Mouse (Mus musculus): ENCODE measurements at regions not wholly inside any gene's neighbourhood (a gene's known extent, or its start where the extent isn't known, plus 50 kb on each side); places are given as distances from the start of the nearest gene placed in this dataset.
"Not testable (repeated sequence)": the region's sequence is repeated elsewhere in the genome, so short reads cannot be mapped to it uniquely, and the experiment has no call there.

DNA sequence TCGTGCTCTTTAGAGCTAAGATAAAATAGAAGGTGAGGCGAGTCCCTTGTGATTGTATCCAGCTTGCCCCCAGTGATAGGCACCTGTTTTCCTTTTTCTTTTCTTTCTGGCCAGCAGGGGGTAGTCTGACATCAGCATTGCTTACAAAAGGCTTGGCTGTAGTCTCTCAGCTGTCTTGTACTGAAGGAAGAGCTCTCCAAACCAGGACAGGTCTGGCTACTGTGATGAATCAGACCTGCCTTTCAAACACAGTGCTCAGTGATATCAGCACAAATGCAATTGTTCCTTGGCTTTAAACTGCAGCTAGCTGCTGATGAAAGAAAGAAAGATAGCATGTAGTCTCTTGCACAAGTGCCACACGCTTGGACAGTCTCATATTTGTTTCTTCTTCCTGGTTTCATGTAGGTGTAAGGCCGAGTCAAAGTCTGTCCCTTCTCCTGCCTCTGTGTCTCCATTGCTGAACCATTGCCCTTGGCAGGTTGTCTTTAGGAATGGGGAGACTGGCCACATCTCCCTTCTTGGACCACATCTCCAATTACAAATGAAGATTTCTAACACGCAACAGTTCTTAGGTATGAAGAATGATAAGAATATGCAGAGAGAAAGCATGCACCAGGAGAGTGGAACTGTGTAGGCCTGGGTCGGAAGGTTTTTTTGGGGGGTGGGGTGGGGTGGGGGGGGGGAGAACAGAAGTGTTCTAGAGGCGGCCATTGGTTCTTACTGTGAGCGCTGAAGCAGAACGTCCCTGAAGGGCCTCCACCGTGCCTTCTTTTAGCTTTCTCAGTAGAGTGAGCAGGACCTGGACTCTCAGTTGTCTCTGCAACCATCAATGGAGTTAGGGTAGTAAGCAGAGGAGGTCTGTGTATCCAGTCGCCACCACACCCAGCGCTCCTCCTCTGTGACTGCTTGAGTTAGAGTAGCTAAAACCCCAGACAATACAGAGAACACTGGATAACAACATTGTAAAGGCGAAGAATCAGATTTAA, 200.9 kb downstream of the Faxc start:
- peak; percentile 51 for DNase-seq (ENCODE audit: low read depth)

DNA sequence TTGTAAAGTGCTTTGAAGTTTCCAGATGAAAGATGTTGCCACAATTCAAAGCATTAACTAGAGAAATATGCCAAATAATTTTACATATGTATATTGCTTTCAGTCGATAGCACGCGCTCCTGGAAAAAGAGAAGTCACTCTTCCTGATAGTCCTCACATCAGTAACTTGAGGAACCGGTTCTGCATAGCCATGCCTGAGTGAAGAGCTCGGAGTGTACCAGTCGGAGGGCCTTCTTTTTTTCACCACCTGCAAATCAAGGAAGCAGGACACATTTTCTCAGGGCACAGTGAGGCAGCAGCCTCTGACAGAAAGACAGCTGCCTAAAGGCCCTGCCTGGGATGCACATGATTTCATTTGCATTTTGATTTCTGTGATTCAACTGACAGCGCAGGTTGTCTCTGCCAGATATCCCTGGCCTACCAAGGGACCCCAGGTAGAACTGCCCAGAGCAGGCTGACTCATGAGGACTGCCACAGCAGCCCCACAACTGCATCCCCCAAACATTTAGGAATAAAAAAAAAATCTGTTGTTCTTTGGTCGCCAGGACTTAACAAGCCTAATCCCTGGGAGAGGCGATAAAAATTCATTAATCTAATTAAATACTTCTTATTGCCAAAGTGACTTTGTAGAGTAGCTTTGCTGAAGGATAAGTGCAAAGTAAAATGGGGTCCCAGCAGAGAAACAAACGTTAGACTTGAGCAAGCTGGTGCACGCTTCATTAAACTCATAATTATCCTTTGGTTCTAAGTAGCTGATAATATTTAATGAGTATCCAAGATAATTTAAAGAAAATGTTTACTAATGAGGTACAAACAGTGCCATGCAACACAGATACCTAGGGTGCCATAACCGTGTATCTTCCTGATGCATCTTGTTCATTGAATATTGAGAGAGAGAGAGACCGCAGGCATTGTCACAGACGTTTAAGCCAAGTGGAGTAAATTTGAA, 202.7 kb downstream of the Faxc start:
- DNase-seq (ENCODE audit: low read depth), result no peak

DNA sequence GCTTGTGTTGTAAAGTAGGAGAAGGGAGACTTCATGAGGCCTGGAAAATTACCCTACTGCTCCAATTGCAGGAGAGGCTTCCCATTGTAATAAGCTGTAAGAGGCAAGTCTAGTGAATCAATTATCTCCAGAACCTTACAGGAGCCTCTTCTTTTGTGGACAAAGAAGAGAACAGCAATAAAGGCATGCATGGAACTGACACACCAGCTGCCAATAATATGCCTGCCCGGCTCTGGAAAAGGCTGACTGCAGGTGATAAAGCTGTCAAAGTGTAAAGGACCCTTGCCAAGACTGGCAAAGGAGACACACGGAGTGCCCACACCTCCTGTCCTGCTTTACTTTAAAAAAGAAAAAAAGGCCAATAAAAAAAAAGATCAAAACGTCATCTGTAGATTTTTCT, 209.0 kb downstream of the Faxc start:
- DNase-seq (ENCODE audit: low read depth), result no peak

DNA sequence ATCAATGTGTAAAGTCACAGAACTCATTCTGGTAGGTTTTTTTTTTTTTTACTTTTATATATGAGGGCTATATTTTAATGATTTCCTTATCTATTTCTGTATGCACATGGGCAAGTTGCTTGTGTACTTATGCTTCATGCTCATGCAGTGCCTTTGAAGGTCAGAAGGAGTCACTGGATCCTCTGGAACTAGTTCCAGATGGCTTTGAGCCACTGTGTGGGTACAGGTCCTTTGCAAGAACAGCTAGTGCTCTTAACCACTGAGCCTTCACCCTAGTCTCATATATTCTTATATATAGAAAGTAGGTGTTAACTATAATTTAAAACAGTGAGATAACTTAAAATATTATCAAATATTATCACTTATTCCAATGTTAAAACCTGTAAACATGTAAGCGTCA, 212.4 kb downstream of the Faxc start:
- no peak for DNase-seq (ENCODE audit: low read depth)

DNA sequence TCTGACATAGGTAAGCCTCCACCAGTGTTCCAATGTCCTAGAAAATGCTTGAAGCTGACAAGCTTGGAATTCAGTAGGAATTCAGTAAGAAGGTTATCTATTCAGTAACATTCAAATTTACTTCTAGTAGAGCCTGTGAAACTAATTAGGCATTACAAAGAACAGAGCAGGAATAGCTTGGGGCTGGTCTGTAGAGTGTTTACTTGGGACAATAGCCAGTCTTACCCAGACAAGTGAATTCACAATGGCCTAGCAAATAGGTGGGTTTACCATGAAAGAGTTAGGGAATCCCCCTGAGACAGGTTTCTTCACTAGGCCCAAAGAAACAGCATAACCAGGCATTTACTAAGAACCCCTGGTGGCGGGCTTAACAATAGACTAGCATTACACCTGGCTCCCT, 212.5 kb upstream of the Fbxl4 start:
- DNase-seq (ENCODE audit: low read depth), result not testable (repeated sequence)

DNA sequence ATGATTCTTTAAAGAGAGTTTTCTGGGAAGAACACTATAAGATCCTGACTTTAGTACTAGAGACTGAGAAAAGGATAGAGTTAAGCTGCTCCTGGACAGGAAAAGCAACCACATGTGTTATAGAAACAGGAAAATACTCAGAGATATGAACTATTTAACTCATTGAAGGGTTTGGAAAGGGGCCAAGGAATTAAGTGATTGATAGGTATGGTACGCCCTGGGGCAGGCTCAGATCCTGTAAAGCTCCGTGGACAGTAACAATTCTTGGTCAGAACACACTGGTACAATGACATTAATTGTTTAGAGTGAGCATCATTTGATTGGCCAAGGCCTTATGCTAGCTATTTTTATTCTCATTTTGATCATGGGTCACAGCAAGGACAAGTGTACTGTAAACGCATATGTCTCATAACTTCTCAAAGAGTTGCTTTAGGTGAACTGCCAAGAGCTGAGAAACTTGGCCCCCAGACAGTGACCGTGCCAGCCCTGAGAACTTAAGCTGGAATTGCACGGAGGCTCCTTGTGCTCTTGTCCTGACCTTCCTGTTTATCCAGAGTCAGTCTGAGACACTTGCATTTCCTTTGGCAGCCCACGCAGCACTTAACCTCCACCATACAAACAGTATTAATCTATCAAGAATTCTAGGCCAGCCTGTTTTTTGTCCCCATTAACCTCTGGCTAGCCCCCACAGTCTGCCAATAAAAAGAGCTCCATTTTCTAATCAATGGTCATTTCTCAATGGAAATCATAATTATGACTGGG, 210.5 kb upstream of the Fbxl4 start:
- DNase-seq (ENCODE audit: low read depth), result no peak

DNA sequence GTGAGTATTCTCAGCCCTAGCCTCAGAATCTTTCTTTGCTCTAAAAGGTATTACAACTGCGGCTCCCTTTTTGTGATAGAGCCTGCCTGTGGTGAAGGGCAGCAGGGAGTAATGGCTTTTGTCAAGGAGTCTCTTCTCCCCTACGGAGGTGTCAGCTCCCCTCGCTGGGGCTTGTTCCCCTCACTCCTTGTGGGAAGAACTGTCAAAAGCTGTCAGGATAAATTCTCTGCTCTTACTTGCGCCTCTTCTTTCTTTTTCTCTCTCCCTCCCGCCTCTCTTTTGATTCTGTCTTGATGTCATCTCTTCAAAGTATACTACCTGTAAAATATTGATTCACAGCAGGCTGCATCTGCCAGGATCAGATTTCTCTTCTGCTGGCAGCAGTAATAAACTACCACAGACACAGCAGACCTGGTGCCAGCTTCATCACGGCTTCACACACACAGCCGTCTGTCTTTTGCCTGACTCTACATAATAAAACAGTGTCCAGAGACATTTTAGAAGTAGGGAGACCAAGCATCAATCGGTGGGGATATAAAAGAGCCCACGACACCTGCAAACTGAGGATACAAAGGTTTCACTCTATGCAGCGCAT, 205.3 kb upstream of the Fbxl4 start:
- DNase-seq (ENCODE audit: low read depth), result no peak

DNA sequence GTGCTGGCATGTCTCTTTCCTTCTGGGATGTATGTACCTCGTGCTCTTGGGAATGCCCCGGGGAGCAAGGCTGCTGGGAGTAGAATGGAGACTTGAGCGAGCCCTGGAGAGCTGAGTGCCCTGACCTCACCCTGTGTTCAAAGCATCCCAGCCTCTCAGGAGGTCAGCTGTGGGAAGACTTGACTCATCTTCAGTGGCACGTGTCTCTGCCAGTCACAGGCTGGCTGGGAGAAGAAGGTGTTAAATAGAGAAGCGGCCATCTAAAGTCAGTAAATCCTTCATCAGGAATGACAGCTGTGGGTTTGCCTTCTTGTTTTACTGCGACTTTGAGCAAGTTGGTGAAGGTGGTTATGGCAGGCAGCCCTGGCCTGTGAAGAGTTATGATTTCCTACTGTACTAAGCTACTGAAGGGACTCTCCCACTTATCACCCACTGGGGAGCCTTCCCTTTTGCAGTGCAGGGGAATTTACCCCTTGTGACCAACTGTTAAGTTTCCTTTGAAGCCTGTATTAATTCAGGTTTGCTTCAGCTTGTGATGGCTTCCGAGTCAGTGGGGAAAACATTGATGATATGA, 204.3 kb upstream of the Fbxl4 start:
- no peak for DNase-seq (ENCODE audit: low read depth)

DNA sequence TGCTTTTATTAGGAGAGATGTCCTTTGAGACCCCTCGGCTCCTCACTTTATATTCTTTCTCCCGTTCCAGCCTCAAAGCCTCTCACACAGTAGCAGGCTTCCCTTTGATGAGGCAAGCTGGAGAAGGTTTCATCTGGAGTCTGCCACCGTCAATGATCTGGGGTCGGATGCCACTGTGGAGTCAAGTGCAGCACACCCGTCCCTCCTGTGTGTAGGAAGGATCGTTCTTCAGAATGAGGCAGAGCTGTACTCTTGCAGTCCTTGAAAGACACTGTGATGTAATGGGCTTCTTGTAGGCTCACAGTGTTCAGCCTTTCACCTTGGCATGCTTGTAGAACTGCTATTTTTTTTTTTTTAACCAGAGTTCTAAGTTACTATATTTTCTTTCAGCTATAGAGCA, 203.7 kb upstream of the Fbxl4 start:
- no peak for DNase-seq (ENCODE audit: low read depth)

DNA sequence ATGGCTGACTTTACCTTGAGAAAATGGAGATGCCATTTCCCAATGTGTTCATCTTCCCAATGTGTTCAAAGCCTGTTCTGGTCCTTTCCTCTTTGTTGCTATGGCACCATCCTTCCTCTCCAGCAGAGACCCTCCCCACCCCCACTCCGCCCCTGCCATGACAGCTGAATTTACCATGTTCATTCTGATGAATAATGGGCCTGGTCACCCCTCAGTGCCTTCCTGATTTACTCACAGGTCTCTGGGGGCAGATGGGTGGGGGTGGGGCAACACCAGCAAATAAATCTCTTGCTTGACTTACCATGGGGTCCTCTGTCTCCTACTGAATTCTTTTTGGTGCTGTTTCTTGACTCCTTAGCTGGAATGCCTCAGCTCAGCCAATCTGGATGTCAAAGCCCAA, 170.9 kb upstream of the Fbxl4 start:
- no peak for DNase-seq (ENCODE audit: low read depth)

DNA sequence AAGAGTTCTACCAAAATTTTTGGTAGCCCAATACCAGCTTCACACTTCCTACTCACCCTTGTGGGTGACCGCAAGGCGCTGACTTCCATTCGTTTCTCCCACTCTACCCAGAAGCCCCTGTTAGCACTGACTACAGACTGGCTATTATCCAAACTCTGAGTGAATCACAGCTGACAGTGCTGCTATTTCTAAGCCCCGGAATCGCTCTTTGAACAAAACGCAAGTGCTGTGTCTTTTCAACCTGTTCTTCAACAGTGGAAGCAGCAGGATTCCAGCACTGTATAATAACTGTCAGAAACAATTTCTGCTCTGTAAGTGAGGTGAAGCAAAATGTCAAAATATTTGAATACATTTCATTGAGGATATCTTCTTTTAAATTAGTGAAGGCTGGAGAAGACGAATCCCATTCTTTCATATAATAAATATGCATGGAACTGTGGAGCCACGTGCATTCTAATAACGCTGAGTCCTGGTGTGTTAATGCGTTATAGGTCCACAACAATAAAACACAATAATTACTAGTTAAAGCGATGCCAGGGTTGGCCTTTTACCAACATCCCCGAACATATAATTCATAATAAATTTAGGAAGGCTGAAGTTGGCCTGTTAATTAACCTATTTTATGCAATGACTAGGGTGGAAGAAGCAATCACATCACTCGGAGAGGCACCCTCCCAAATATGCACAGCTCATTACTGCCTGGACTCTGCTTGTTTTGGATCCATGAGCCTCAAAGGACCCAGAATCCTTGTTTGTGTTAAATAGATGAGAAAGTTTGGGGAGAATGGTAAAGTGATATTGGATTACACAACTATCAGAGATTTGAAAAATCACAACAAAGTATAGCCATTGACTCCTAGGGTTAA, 169.0 kb upstream of the Fbxl4 start:
- DNase-seq (ENCODE audit: low read depth), result no peak

DNA sequence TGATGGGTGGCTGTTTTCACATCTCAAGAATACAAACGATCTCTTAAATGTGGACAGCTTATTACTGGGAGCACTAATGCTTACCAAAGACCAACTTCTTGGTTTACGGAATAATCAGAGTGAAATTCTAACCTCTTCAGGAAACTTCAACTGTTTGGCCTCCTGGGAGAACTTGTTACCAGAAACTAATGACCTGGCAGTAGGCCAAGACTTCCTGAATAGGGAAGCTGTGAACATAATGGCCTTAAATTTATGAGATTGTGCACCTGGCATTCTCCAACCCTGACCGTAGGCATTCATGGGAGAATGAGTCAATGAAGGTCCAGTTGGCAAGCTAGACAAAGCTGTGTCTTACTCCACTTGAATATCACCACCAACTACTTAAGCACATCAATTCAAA, 160.8 kb upstream of the Fbxl4 start:
- no peak for DNase-seq (ENCODE audit: low read depth)

DNA sequence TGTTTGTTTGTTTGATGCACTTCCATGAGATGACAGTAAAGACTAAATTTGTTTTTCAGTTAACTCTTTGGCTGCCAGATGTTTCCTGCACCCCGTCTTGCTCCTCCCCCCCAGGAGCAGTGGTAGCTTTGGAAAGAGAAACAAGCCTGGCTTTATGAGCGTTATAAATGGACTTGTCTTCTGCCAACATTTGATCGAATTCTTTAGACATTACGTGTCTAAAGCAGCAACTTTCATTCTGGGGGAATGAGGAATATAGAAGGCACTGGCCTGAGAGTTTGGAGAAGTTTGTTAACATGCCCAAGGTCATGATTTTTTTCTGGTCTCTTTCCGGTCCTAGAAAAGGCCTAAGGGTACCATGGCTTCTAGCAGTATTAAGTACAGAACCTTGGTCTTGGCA, 148.8 kb upstream of the Fbxl4 start:
- DNase-seq (ENCODE audit: low read depth), result no peak

DNA sequence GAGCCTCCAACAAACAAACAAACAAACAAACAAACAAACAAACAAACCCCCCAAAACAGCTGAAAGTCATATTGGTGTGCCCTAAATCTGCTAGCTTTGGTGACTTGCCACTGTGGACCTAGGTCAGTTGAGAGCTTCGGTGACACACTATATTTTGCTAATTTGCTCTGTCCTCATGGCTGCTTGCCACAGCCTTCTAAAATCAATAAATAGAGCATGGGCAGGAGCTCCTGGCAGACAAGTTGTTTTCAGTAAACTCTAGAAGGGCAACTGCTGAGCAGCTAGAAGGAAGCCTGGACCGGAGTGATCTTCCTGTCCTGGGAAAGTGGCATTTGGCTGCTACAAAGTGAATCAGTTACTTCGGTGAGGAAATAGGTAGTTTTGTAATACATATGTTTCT, 119.7 kb upstream of the Fbxl4 start:
- no peak for DNase-seq (ENCODE audit: low read depth)

DNA sequence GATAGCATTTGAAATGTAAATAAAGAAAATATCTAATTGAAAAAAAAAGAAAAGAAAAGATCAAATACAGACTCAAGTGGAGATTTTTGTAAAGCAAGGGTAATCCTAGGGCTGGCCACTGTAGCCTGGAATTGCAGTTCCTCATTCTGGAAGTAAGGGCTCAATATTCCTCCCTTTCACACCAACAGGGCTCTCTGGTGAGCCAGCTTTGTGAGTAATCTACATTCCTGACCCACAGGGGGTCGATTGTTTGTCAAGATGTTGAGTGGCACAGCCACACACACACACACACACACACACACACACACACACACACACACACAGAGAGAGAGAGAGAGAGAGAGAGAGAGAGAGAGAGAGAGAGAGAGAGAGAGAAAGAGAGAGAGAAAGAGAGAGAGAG, 107.1 kb upstream of the Fbxl4 start:
- DNase-seq (ENCODE audit: low read depth), result not testable (repeated sequence)

DNA sequence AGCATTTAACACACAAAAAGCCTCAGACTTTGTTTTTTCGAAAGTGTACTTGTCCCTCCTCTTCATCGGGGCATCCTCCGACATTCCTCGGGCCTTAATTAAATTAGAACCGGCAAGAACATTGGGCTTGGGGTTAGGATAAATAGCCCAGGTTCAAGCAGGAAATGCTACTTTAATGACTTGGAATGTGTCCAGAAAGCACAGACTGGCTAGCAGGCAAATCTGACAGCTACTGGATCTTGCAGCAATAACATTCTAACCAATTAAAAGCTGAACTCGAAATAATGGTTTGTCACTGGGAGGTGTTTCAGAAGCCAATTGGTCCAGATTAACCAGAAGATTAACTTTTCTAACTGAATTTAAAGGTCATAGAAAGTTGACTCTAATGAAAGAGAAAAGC, 93.4 kb upstream of the Fbxl4 start:
- DNase-seq (ENCODE audit: low read depth), result no peak

DNA sequence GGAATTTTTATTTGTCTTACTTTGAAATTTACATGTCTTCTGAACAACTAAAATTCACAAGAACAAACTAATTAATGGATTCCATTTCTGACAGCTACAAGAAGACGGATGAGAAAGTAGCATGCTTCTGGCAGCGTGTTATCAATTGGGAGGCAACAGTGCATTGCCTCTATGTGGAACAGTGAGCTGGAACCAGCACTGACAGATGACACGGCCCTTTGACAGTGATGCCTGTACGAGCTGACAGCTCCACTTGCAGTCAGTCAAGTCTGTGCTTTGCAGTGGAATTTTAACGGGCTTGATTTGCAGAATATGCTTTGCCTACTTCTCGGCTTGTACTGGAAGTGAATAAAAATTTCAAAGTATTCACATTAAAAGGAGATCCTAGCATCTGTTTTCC, 88.3 kb upstream of the Fbxl4 start:
- DNase-seq (ENCODE audit: low read depth), result no peak

DNA sequence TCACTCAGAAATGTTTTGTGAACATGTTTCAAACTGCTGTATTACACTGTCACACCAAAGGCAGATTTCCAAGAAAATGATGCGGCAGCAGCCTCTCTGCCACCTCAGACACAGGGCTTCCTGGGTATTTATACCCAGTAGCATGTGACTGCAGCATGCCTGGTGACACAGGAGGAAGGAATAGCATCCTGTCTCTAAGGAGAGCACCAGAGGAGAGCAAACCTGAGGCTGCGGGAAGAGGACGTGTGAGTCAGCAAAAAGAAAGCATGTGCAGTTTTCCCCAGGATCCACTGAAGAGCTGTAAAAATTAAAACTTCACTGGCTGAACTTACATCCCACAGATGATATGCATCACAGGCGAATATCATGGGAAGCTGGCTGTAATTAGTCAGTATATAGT, 83.2 kb upstream of the Fbxl4 start:
- no peak for DNase-seq (ENCODE audit: low read depth)

DNA sequence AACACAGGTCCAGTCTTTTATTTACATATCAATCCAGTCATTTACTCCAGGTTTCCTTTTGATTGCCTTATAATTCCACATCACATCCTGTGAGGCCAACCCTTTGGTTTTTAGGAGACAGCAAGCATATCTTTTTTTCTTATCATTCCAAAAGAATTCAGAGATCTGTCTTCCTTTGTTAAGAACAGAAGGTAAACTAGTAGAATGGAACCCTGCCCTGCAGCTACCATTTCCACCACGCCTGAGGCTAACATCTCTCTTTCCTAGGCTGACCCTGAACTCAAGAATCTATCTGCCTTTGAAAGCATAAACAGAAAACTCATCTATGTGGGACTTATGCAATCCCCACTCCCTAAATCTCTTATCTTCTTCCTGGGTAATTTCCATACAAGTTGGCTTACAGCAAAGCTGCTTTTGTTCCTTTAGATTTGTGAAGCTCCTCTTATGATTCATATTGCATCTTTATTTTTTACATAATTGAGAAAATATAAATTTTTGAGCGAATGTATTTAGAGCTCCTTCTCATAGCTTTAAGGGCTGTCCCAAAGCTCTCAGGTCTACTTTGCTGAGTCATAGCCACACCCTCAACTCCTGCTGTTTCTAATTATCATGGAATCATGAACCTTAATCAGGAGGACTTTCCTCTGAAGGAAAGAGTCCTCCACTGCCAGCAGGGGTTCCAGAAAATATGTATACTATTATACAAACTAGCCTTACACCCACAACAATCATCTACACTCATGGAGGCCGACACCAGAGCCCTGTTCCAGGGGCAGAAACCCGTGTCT, 74.6 kb upstream of the Fbxl4 start:
- DNase-seq (ENCODE audit: low read depth), result no peak

DNA sequence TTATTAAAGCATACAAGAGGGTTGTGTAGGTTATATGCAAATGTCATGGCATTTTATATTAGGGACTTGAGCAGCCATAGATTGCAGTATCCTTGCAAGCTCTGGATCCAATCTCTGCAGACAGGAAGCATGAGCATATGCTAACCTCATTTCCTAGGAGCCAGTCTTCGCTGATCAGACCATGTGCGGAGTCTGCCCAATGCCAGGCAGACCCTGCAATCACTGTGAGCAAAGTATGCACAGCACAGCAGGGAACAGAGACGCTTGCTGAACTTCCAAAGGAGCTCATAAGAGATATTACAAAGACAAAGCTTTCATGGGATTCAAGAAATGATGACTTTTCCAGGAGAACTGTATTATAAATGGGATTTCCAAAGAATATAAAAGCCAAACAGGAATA, 65.2 kb upstream of the Fbxl4 start:
- DNase-seq (ENCODE audit: low read depth), result no peak

Data from 416B (cell line).